Mouse (Mus musculus) retina, adult 2 months (tissue): ENCODE measurements at regions not wholly inside any gene's neighbourhood (a gene's known extent, or its start where the extent isn't known, plus 50 kb on each side); places are given as distances from the start of the nearest gene placed in this dataset.
"Not testable (repeated sequence)": the region's sequence is repeated elsewhere in the genome, so short reads cannot be mapped to it uniquely, and the experiment has no call there.

Experiments
- DNase-seq: peaks from one replicate; pipeline ENCODE4 v3.0.0-alpha.2; 2012; ENCODE audit warnings: low read depth, low spot score

DNA sequence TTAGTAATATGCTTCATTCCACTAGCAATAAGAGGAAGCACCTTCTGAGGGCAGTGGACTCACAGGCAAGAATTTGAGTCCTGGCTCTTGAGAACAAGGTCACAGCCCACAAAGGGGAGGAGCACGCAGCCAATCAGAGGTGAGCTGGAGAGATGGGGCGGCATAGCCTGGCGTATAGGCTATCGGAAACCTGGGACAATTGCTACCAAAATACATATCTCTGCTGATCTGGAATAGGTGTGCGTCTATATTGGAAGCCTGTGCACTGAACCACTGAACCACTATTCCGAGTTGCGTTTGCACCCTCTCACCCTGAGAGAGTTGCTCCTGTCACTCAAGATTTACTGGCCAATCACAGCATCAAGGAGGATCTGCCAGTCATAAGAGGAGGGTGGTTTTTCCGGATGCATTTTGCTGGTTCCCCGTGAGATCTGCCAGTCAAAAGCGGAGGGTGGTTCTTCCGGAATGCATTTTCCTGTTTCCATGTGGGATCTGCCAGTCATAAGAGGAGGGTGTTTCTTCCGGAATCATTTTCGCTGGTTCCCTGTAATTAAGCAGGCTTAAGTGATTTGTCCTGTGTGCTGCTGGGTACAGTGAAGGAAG is 80.1 kb upstream of the Riok2 start:
- DNase-seq = peak; percentile 76

DNA sequence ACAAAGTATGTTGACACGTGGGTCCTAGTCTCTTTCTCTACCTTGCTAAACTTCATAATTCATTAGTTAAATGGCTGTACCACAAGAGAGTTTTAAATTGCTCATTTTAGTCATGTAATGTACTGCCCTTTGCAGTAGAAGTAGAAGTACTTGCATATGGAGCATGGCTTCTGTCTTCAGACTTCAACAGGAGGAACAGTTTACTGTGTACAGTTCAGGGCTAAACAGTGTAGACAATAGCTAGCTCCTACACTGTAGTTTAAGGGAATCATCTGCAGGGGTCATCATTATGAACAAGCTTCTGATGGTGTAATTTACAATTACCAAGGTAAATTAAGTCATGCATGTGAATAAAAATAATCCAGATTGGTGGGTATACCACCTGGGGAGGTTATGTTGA is 79.1 kb upstream of the Riok2 start:
- DNase-seq = not testable (repeated sequence)

DNA sequence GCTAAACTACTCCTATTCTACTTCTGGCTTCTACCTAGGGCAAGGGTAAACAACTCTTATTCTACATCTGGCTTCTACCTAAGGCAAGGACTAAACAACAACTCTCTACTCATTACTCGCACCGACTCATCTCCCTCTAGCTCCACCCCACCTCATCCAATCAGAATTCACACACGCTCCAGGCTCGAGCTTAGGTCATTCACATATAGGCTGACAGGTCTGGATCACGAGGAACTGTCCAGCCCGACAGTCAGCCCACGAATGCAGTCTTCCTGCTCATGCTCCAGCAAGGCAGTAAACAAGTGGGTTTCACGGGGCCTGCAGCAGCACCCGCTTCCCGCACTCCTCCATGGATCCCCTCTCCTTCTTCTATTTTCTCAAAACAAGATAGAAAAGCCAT is 70.6 kb upstream of the Riok2 start:
- not testable (repeated sequence) for DNase-seq
